Mouse (Mus musculus) left cerebral cortex, postnatal 14 days (tissue): ENCODE results near the gene Fam71b. TPM values are rescaled to one million over a fixed set of nuclear protein-coding genes. Genes with fewer than 3 reads are reported as not detected.
"Not testable (repeated sequence)": the region's sequence is repeated elsewhere in the genome, so short reads cannot be mapped to it uniquely, and the experiment has no call there.

Experiments used
- DNase-seq, 2 experiments: peaks; one replicate each; pipeline ENCODE4 v3.0.0; 2021 to 2022; ENCODE audit warnings: low spot score in 2 of 2, mixed read lengths in 1 of 2
- intact Hi-C: fragments of 180-260 bp; cut with DNase I; formaldehyde crosslinking; loops from one replicate; pipeline ENCODE4 v1.15.1; 2025
- total RNA-seq, 2 experiments: library from RNA; stranded (reverse); gene quantifications; 2 replicates each; pipeline ENCODE4 v1.2.3; 2021

The Fam71b gene
- total RNA-seq, 2 experiments from 2014 or later: not detected

DNA sequence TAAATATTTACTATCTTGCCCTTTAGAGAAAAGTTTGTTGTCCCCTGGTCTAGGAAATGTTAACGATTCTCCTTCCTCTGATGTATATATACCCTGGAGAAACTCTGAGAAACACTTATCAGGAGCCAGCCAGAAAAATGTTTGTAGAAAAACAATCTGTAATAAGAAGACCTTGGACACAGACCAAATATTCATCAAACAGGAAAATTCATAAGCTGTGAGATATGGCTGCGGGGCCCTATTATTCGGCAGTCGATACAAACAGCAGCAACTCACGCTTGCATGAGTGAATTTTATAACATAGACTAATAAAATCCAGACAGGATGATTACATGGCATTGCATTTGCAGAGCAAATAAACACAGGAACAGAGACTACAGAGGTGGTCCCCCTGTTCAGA, 22.5 kb downstream of the Fam71b start:
- intact Hi-C loops: no loop called here
- DNase-seq: no peak

DNA sequence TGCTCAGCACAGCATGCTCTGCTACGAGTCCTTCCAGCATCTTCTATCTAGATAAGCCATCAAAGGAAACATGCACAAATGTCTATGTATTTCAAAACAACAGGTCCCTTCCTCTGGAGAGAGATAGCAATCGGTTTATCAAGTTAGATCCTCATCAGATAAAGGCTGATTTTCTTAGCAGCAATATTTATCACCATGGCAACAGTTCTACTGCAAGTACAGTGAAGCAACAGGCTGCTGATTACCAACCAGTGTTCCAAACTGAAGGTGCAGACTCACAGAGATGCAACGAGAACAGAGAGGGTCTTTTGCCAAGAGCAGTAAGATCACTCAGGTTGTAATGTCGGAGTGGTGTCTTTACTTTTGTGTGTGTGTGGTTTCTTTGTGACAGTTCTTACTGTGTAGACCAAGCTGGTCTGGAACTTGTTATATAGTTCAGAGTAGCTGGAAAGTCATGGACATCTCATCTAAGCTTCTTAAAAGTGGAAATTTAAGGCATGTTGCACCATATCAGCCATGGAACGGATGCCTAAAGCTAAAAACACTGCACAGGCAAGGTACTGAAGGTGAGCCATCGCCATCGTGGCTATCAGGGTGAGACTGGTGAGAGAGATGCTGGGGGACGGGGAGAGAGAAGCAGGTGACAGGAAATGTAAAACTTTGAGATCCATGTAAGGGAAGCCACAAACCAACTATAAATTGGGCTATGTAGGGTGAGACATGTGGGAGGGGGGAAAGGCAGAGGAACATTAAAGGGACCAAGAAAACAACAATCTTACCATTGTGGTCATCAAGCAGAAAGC, 24.9 kb downstream of the Fam71b start:
- intact Hi-C loops: no loop called here
- no peak for DNase-seq

DNA sequence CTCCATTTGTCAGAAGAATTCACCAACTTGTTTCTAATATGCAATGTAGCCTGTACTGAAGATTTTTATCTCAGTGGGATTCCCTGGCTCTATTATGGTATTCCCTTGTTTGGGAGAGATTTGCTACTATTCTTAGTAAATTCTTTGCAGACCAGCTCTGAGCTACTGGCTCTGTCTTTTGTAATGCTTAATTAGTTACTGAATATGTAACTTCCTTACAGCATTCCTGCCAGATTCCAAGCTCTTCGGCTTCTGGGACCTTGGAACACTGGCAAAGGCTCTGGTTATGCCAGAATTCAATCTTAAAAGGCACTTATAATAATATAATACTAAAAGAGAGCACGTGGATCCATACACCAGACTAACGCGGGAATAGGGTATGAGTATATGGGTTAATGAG, 31.8 kb downstream of the Fam71b start:
- intact Hi-C loops, DNase-seq: not testable (repeated sequence)

DNA sequence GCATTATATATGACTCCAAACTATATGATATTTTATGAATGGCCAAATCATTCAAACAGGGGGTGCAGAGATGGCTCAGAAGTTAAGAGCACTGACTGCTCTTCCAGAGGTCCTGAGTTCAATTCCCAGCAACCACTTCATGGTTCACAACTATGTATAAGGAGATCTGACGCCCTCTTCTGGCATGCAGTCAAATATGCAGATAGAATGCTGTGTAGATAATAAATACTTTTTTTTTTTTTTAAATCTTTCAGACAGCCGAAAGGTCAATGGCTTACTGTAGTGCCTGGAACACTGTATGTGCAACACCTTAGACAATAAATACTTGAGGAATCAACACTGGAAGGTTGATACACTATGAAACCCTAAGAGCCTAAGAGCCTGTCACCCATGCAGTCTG, 33.8 kb downstream of the Fam71b start:
- DNase-seq: no peak
- intact Hi-C loops: loop anchor here (5.0 kb wide), 2 partner anchors 118 to 163 kb away; partner anchors contain the start of gene Cyfip2

DNA sequence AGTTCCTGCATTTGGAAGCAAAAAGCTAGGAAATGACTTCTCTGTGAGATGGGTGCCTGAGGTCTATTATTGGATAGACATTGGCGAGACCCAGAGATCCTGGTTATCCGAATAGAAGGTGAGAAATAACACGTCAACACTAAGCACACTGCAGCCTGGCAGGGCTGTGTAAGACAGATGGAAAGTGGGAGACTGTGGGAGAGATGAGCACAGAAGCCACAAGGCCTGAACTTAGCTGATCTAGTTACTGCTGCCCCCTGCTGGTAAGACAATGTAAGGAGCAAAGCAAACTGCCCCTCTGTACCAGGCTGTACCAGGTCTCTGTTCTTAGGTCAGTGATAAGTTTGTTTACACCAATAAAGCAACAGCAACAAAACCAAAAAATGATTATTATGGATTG, 34.8 kb downstream of the Fam71b start:
- intact Hi-C loops: loop anchor here (5.0 kb wide), 2 partner anchors 119 to 164 kb away; partner anchors contain the start of gene Cyfip2
- DNase-seq: peak; percentile 85 to 88

DNA sequence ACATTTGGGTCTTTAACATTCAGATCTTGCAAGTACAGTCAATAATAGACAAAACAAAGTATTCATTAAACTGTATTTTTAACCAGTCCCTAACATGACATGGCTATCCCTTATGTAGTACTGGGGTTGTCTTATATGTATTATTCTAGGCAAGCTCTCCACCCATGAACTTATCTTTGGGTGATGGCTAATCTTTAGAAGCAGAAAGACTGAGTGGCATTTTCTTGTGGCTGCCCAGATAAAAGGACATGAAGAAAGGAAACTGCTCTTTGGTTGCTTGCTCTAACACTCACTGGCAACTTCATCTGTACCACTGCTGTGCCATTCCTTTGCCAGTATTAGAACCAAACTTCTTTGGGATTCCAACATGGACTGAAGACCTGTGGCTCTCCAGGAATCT, 39.0 kb downstream of the Fam71b start:
- intact Hi-C loops: loop anchor here (5.0 kb wide), 1 partner anchor 197 kb away; no protein-coding TSS in a partner anchor
- DNase-seq: no peak

DNA sequence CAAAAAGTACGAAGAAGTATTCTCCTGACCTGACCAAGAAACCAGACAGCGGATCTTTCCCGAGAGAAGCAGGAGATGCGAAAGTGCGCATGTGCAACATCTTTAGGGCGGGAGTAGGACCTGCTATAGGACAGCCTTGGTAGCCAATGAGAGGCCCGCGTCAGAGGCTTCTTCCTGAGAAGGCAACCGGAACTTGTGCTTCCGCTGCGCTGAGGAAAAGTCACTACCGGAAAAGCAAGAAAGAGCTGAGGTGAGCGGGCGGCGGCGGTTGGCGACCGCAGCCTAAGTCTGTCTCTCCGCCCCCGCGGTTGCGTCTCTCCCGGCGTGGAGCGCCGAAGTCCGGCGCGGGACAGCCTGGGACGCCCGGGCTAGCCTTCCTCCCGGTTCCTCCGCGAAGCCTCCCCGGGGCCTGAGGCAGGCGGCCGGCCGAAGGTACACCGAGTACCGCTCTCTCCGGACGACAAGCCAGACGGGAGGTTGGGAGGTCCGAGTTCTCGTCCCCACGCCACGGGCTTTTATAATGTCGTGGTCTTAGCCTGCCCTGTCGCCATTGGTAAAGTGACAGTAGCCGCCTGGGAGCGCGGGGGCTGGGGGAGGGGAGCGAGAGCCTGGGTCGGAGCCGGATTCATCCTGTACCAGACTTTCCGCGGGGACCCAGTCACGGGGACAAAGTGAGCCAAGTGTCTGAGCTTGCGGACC, 40.5 kb downstream of the Fam71b start, which contains the start of gene Med7:
Gene Med7, plus strand, starts transcription at position 166 of the 699 bp plus-strand sequence.
- peak; percentile 95 to 97 for DNase-seq
- intact Hi-C loops: loop anchor here (5.0 kb wide), 1 partner anchor 195 kb away; no protein-coding TSS in a partner anchor

DNA sequence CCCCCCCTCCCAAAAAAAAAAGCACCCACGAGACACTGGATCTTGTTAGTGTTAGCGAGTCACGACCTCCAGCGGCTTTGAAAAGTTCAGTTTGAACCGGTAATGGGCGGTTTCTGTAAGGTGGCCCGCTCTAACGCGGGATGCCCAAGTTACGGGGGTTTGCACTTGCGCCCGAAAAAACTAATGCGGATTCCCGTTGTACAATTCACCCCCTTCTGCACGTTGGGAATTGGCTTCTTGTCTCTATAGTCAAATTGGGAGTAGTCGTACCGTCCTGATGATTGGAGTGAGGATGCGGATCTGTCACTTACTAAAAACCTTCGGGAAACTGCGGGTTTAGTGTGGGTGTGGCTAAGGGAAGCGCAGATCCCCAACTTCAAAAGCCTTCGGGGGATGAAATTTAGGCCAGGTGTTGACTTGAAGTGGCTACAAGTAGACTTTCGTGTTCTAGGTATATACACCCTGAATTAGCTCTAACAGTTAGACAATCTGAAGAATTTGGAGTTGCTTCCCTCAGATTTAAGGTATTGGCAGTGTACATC, 41.2 kb downstream of the Fam71b start:
- DNase-seq: no peak
- intact Hi-C loops: loop anchor here (5.0 kb wide), 1 partner anchor 195 kb away; no protein-coding TSS in a partner anchor

DNA sequence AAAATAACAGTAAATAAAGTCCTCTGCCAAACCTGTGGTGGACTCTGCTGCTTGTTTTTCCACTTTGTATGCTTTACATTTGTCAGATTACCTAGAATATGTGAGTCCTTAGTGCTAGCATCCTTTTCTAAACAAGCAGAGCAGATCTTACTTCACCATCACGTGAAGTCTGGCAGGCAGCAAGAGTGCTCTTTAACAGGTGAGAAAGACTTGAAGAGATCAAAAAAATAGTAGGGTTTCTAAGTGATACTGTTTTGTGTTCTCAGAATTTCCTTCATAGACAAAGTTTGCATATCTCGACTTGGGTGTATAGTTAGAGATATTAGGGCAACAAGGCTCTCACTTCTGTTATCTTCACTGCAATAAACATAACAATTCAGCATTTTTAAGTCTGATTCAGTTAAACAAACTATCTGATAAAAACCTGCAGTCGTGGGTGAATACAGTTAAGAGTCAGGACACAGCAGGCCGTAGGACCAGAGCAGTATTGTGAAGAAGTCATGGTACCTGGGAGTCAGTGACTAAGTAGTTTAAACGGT, 42.7 kb downstream of the Fam71b start:
- no peak for DNase-seq
- intact Hi-C loops: loop anchor here (5.0 kb wide), 1 partner anchor 193 kb away; no protein-coding TSS in a partner anchor

DNA sequence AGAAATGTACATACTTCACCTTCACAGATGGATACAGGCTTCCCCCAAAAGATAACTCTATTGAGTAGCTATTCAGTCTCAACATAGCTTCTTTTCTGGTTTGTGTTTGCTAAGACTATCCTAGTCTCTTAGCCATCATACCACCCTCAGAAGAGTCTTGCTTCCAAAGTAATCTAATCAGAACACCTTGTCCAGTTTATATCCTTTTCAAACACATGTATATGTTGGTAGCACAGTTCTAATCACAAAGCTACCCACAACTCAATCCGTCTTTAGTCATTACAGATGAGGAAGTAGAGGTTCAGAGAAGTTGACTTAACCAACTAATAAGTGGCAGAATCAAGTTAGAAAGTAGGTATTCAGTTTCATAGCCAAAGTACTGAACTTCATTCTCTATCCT, 45.4 kb downstream of the Fam71b start:
- intact Hi-C loops: no loop called here
- DNase-seq: no peak

DNA sequence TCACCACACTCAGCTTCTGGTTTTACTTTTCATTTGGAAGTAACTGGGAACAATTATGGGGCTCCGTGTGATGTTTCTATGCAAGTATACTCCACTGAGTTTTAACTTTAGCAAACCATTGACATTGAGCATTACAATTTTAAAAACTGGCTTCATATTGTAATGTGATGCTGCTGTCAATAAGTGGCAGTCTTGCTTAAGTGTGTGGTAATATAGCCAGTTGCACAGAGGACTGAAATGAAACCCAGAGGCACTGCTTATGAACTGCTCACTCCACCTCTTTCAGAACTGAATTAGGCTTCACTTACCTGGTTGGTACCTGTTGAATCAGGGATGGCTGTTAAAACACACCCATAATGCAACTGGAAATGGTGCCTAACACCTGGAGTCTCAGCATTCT, 46.8 kb downstream of the Fam71b start:
- intact Hi-C loops: no loop called here

DNA sequence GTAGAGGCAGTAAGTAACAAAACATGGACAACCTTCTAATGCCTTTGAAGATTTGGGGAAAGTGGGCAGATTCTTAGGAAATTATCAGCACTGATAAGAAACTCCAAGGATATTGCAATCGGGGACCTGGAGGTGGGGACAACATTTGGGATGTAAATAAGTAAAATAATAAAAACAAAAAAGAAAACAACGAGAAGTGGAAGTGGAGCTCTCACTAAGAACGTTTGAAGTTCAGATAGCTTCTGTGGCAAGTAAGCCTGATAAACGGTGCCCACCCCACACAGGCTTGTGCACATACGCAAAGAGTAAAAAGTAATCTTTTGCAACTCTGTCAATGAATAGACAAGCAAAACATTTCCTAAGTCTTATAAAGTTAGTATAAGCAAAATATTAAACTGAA, 47.6 kb downstream of the Fam71b start:
- intact Hi-C loops: loop anchor here (2.0 kb wide), 1 partner anchor 289 kb away; no protein-coding TSS in a partner anchor
- no peak for DNase-seq

More for the DNA sequence above, 46.8 kb downstream of the Fam71b start:
- no peak for DNase-seq

DNA sequence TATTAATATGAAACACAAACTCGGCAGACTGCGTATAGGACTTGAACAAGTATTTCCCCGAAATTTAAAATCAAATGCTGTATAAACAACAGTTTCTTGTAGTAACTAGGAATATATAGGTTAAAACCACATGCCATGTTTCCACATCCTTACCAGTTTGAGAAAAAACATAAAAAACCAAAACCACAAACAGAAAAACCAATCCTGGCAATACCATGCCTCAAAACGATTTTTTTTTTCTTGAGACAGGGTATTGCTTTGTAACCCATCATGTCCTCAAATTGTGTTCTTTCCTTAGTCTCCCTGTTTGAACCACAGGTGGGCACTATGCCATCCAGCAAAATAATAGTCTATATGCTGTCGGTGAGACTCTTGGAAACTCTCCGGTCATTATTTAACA, 49.8 kb downstream of the Fam71b start:
- intact Hi-C loops: no loop called here
- no peak for DNase-seq

DNA sequence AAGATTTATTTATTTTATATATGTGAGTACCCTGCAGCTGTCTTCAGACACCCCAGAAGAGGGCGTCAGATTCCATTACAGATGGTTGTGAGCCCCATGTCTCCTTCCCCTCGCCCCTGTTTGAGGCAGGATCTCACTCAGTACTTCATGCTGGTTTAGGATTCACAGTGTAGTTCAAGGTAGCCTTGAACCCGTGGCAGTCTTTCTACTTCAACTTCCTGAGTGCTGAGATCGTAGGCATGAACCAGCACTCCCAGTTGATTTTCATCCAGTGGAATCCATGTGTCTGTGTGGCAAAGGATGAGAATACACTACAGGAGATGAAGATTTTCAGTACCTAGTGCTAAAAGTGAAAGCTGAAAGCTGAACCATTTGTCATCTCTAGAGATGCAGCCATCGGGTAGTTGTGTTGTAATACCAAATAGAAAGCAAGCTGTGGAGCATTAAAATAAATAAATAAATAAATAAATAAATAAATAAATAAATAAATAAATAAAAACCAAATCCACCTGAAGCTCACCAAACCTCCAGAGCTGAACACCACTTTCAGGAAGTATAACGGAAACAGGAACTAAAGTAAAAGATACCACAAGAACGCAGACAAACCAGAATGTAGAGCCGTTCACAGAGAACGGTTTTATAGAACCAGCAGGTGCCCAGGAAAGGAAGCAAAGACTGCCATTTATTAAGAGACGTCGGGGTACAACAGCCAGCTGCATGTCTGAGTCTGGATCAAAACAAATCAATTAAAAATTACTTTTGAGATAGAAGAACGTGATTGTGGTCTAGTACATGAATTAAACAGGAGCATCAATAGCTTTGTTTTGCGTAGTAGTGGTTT, 51.5 kb downstream of the Fam71b start:
- no peak for DNase-seq
- intact Hi-C loops: no loop called here

DNA sequence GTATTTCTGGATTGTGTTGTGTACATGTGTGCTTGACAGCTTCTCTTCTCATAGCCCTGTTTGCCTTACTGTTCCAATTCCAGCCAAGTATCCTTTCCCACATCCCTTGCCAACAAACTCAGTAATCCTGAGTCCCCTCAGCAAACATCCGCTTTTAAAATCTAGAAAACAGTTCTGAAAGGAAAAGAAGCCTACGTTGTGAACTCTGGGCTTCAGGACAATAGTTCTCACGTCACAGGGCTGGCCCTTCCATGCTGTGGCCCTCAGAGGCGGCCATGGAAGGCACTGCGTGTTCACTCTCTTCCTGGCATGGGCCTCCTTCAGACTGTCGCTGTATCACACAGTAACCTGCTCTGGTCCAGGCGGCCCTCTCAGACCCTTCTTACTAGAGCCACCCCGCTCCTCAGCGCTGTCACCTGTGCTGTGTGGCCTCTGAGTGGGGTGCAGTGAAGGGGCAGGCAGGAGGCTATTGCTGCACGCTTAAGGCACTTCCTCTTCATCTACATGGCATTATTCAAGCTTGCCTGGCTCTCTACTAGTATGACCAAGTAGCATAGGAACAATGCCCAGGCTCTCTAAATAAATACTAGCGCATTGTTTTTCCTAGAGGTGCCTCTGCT, 53.2 kb downstream of the Fam71b start:
- intact Hi-C loops: no loop called here
- no peak for DNase-seq

DNA sequence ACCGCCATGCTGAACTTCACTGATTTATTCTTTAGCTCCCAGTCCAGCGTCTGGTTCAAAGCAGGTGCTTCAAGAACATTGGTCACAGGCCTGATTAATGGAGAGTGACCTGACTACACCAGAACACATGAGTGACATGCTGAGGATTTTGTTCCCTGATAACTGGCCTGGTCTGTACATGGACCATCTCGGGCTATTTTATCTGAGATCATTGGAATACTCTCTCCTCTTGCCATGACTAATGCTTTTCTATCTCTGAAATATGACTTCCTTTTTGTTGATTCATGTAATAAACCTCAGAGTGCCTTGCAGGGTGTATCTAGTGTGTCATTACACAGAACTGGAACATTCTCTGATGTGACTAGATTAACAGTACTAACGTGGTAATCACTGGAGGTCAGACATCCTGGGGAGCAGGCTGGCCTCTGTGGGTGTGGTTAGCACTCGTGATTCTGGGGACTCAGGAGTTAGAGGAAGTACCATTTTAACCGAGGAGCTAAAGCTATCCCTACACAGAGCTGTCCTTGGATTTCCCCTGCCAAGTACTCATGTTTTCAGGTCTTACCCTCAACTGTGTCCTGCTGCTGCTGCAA, 58.2 kb downstream of the Fam71b start, which contains the start of gene Havcr2:
Gene Havcr2, plus strand, starts transcription at position 483 of the 593 bp plus-strand sequence.
- intact Hi-C loops: no loop called here
- no peak for DNase-seq
